Mouse (Mus musculus): ENCODE results near the gene Pde1a.

- TF ChIP-seq POLR2A (IDR thresholded peaks at IDR 0.05; ENCODE audit: extremely low read depth, insufficient read depth, low read length): no peak
- no peak for TF ChIP-seq CTCF (IDR thresholded peaks at IDR 0.05; ENCODE audit: extremely low read depth, insufficient read depth, low read length)
Measured at GRCm38 (mm10) chr2:79839090-79839489, 290.2 kb downstream of the Pde1a start.
